Mouse (Mus musculus) CH12.LX (cell line): Measurements from ENCODE around the gene Tnfrsf9.

ENCODE experiments used
- CTCF ChIP-seq, 2 experiments: IDR thresholded peaks in 1 of 2; conservative IDR thresholded peaks in 1 of 2; 2 replicates each; pipeline ENCODE4 v1.5.1; 2011 to 2012; ENCODE audit warnings: low read depth in 2 of 2, low read length in 2 of 2, improper control_type of control experiment in 1 of 2, inconsistent platforms in 1 of 2, mild to moderate bottlenecking in 1 of 2, moderate library complexity in 1 of 2
- EP300 ChIP-seq: IDR thresholded peaks from 2 replicates; pipeline ENCODE4 v1.6.1; 2011; ENCODE audit warnings: low read length, improper control_type of control experiment
- MAFK ChIP-seq: IDR thresholded peaks from 2 replicates; pipeline ENCODE4 v1.6.1; 2011; ENCODE audit warnings: low read length, improper control_type of control experiment; ENCODE audit not compliant: insufficient replicate concordance
- POLR2A ChIP-seq: IDR thresholded peaks from 2 replicates; pipeline ENCODE4 v1.6.1; 2011; ENCODE audit warnings: low read depth, mild to moderate bottlenecking, improper control_type of control experiment, low read length
- RCOR1 ChIP-seq: conservative IDR thresholded peaks from 2 replicates; pipeline ENCODE4 v1.6.1; 2012; ENCODE audit warnings: low read depth, mild to moderate bottlenecking, inconsistent platforms, low read length, improper control_type of control experiment
- TBP ChIP-seq: conservative IDR thresholded peaks from 2 replicates; pipeline ENCODE4 v1.6.1; 2011; ENCODE audit warnings: low read depth, low read length, improper control_type of control experiment
- ZMIZ1 ChIP-seq: IDR thresholded peaks from 2 replicates; pipeline ENCODE4 v1.6.1; 2012; ENCODE audit warnings: low read depth, mild to moderate bottlenecking, inconsistent platforms, low read length, improper control_type of control experiment

DNA sequence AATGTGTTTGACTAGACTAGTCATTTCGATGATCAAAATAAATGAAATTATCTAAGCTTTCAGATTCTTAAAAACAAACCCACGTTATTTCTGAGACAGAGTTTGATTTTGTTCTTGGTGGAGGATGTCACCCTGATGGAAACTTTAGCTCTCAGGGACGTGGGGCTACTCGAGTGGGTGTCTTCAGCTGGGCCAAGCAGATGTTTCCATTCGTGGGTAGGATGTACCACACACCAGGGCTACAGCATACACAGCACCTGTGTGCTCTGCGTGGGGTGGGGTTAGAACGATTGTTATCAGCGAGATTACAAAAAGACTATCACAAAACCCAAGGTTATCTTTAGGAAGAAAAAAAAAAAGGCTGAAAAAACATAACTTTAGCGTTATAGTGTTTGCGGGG lies 36.6 kb downstream of the Tnfrsf9 start:
- TF ChIP-seq POLR2A, result no peak
- TF ChIP-seq TBP, result no peak
- no peak for TF ChIP-seq MAFK
- TF ChIP-seq EP300, result no peak
- no peak for TF ChIP-seq CTCF (conservative IDR thresholded peaks at IDR 0.05 in 1 of 2, IDR thresholded peaks at IDR 0.05 in 1 of 2; ENCODE audit: low read depth in 2 of 2, low read length in 2 of 2)
- TF ChIP-seq ZMIZ1, result no peak
- no peak for TF ChIP-seq RCOR1
